Mouse (Mus musculus) thymus, adult 2 months (tissue): ENCODE measurements at regions not wholly inside any gene's neighbourhood (a gene's known extent, or its start where the extent isn't known, plus 50 kb on each side); places are given as distances from the start of the nearest gene placed in this dataset.
"Not testable (repeated sequence)": the region's sequence is repeated elsewhere in the genome, so short reads cannot be mapped to it uniquely, and the experiment has no call there.

Experiments
- CTCF ChIP-seq: fragments of 200-500 bp; IDR thresholded peaks from 2 replicates; pipeline ENCODE4 v1.5.1; 2012; ENCODE audit warnings: mild to moderate bottlenecking, control low read depth, low read length, moderate library complexity, borderline replicate concordance; ENCODE audit not compliant: control insufficient read depth, poor library complexity, insufficient read depth; ENCODE audit errors: extremely low read depth
- POLR2A ChIP-seq: fragments of 200-500 bp; IDR thresholded peaks from 2 replicates; pipeline ENCODE4 v1.6.1; 2012; ENCODE audit warnings: mild to moderate bottlenecking, low read length, control low read depth, moderate library complexity; ENCODE audit not compliant: control insufficient read depth, poor library complexity, insufficient read depth; ENCODE audit errors: extremely low read depth

DNA sequence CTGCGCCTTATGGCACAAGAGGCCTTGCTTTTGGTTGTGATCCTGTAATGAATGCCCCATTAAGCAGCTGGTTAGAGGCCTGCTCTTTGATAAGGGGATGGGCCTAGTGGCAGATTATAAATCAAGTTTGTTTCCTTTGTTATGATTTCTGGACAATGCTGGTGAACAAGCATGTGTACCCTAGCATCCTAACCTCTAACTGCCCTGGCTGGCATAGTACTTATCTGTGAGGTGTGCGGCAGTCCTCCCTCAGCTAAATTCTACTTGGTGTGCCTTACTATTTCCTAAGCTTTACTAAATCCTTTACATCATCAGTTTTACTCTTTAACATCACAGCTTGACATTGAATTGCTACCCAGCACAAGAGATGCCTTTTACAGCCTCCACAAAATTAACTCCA is 79.0 kb upstream of the Gm15446 start:
- TF ChIP-seq POLR2A, CTCF: not testable (repeated sequence)
